Mouse (Mus musculus): ENCODE results near the gene Avpr1b. TPM values are rescaled to one million over a fixed set of nuclear protein-coding genes. Genes with fewer than 3 reads are reported as not detected.

The Avpr1b gene
- polyA plus RNA-seq, 1 experiment from 2014 or later = not detected

DNA sequence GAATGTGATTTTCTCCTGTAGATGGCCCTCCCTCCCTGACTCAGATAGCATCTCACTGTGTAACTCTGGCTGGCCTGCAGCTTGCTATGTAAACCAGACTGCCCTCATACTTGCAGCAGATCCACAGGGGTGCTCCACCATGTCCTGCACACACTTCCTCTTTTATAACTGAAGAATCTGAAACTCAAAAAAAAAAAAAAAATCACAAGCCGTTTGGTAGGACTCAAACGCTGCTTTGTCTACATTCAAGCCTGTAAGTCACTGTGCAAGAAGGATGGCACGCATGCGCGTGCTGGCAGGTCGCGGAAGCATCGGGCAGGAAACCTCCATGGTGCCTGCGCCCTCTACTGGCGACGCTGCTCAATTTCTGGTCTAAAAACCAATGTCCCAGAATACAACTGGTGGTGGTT, 58.9 kb downstream of the Avpr1b start:
- under 1% methylated on average over 11 of the region's 11 CpGs for WGBS
- Histone ChIP-seq H3K9me3 (replicated peaks) (no peaks in the 10 kb centered on the region), H3K36me3 (no peaks in the 10 kb centered on the region), H3K4me1 (peaks cover 6% of the 10 kb centered on the region; the same call in 1 of the 2 replicates), H3K4me2 (peak overlapping the region; percentile 51), H3K4me3 (replicated peaks) (peak overlapping the region; percentile 26), H3K27me3 (replicated peaks) (no peaks in the 10 kb centered on the region), H3K27ac (replicated peaks) (peak overlapping the region; percentile 82), H3K9ac (replicated peaks) (peak overlapping the region; percentile 36)
- peak; percentile 92 for ATAC-seq (ENCODE audit: low FRiP score)

- Histone ChIP-seq H3K9me3 (replicated peaks) (no peaks in the 10 kb centered on the region), H3K27ac (replicated peaks) (no peak overlapping the region), H3K4me3 (replicated peaks) (no peak overlapping the region), H3K27me3 (replicated peaks) (no peaks in the 10 kb centered on the region), H3K9ac (replicated peaks) (no peak overlapping the region), H3K4me1 (peaks cover 6% of the 10 kb centered on the region; the same call in 1 of the 2 replicates), H3K36me3 (no peaks in the 10 kb centered on the region), H3K4me2 (no peak overlapping the region)
- no peak for ATAC-seq (ENCODE audit: low FRiP score)
- 79% methylated on average over 5 of the region's 5 CpGs for WGBS
These were observed 60.6 kb downstream of the Avpr1b start for GRCm38 (mm10) chr1:131659512-131660085.

DNA sequence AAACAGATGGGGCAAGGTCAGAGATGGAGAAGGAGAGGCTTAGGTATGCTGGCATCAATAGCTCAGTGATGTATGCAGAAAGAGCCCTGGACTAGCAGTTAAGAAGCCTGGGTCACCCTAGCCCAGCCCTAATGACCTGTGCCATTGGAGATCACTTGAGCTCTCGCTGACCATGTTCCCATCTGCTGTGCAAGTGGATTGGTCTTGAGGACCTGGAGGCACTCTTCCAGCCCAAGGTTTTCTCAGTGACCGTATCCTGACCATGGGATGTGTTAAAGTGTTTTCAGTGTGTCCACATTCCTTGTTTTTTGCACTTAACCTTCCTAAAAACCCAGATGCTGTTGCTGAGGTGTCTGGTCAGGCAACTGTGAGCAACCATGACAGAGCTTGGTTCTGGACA, 61.2 kb downstream of the Avpr1b start:
- no peak overlapping the region for H3K4me3 ChIP-seq (replicated peaks)
- no peak overlapping the region for H3K9ac ChIP-seq (replicated peaks)
- H3K36me3 ChIP-seq = no peaks in the 10 kb centered on the region
- H3K4me1 ChIP-seq = peaks cover 6% of the 10 kb centered on the region; the same call in 1 of the 2 replicates
- H3K27ac ChIP-seq (replicated peaks) = no peak overlapping the region
- no peak overlapping the region for H3K4me2 ChIP-seq
- 86% methylated on average over 2 of the region's 2 CpGs for WGBS
- H3K9me3 ChIP-seq (replicated peaks) = no peaks in the 10 kb centered on the region
- no peaks in the 10 kb centered on the region for H3K27me3 ChIP-seq (replicated peaks)
- ATAC-seq (ENCODE audit: low FRiP score) = no peak

GRCm38 (mm10) chr1:131660716-131661472, 61.9 kb downstream of the Avpr1b start:
- Histone ChIP-seq H3K27ac (replicated peaks) (no peak overlapping the region), H3K4me2 (no peak overlapping the region), H3K9me3 (replicated peaks) (no peaks in the 10 kb centered on the region), H3K4me3 (replicated peaks) (no peak overlapping the region), H3K4me1 (peaks cover 6% of the 10 kb centered on the region; the same call in 1 of the 2 replicates), H3K27me3 (replicated peaks) (no peaks in the 10 kb centered on the region), H3K36me3 (no peaks in the 10 kb centered on the region), H3K9ac (replicated peaks) (no peak overlapping the region)
- 79% methylated on average over 7 of the region's 7 CpGs for WGBS
- no peak for ATAC-seq (ENCODE audit: low FRiP score)

Other genes with a start within 250 kb of the Avpr1b start
- gene Srgap2, start 71.9 kb upstream of the Avpr1b start, polyA plus RNA-seq (2015; fragmentation: Nextera tagmentation; extraction: Ambion mirVana) = 23.2 and 27.2 TPM in 2 replicates
- gene Fam72a, start 71.3 kb upstream of the Avpr1b start, polyA plus RNA-seq (2015; fragmentation: Nextera tagmentation; extraction: Ambion mirVana) = 1.2 and 1.8 TPM in 2 replicates
- 0.84 TPM in 1 of 2 replicates, not detected in the other for gene Ctse, start 39.1 kb downstream of the Avpr1b start, polyA plus RNA-seq (2015; fragmentation: Nextera tagmentation; extraction: Ambion mirVana)
- gene Rab7b, start 89.5 kb downstream of the Avpr1b start, polyA plus RNA-seq (2015; fragmentation: Nextera tagmentation; extraction: Ambion mirVana) = 1.4 and 1.9 TPM in 2 replicates
- 0.09 and 0.10 TPM in 2 replicates for gene Slc26a9, start 144.8 kb downstream of the Avpr1b start, polyA plus RNA-seq (2015; fragmentation: Nextera tagmentation; extraction: Ambion mirVana)
- gene Pm20d1, start 198.1 kb downstream of the Avpr1b start, polyA plus RNA-seq (2015; fragmentation: Nextera tagmentation; extraction: Ambion mirVana) = 0.13 and 1.0 TPM in 2 replicates
- 15.0 and 16.1 TPM in 2 replicates for gene Slc41a1, start 228.3 kb downstream of the Avpr1b start, polyA plus RNA-seq (2015; fragmentation: Nextera tagmentation; extraction: Ambion mirVana)

All from neural tube, embryonic 15.5 days (tissue).